Mouse (Mus musculus): ENCODE data around the gene Zfp346. TPM values are rescaled to one million over a fixed set of nuclear protein-coding genes. Genes with fewer than 3 reads are reported as not detected.

Zfp346 gene
- polyA plus RNA-seq, 1 experiment from 2014 or later = 22.8 TPM

GRCm38 (mm10) chr13:55178556-55178955 lies 73.4 kb downstream of the Zfp346 start:
- WGBS = 29% methylated on average over 2 of the region's 2 CpGs
- Histone ChIP-seq H3K4me3 (ENCODE audit: control insufficient read depth in 1 of 2, insufficient read depth in 1 of 2, low read depth in 1 of 2, low read length in 2 of 2) (no peak overlapping the region), H3K27ac (replicated peaks in 1 of 2; ENCODE audit: control insufficient read depth in 1 of 2, insufficient read depth in 1 of 2, low read depth in 2 of 2, low read length in 2 of 2) (no peak overlapping the region)

DNA sequence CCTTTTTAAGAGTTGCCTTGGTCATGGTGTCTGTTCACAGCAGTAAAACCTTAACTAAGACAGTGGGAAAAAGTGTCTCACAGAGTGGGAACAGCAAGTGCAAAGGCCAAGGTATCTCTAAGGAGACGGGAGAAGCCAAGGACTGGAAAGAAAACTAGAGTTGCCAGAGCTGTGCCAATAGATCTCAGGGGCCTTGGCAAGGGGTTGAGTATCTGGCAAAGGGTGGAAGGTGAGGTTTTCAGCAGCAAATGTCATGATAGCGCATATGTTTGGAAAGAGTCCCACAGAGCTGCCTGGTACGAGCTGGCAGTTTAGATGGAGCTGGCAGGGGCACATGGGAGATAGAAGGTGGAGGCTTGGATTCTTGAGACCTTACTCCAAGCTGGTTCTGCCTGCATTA lies 74.5 kb downstream of the Zfp346 start:
- Histone ChIP-seq H3K9me3 (ENCODE audit: control insufficient read depth, low read length) (no peaks in the 10 kb centered on the region), H3K27ac (replicated peaks in 1 of 2; ENCODE audit: control insufficient read depth in 1 of 2, insufficient read depth in 1 of 2, low read depth in 2 of 2, low read length in 2 of 2) (no peak overlapping the region), H3K4me1 (ENCODE audit: control insufficient read depth in 2 of 2, insufficient read depth in 2 of 2, low read length in 2 of 2) (peaks cover 0 to 5% of the 10 kb centered on the region in 2 experiments; a peak in 1 of 4 replicates), H3K4me2 (ENCODE audit: low read length) (no peak overlapping the region), H3K27me3 (ENCODE audit: control insufficient read depth, insufficient read depth, low read length) (no peaks in the 10 kb centered on the region), H3K9ac (ENCODE audit: low read length) (no peak overlapping the region), H3K36me3 (ENCODE audit: control insufficient read depth, insufficient read depth, low read length) (no peaks in the 10 kb centered on the region), H3K4me3 (ENCODE audit: control insufficient read depth in 1 of 2, insufficient read depth in 1 of 2, low read depth in 1 of 2, low read length in 2 of 2) (no peak overlapping the region)
- no peak for ATAC-seq (ENCODE audit: insufficient number of reproducible peaks, insufficient read depth, low FRiP score, low read depth)
- WGBS = 83% methylated on average over 3 of the region's 3 CpGs

More at GRCm38 (mm10) chr13:55178556-55178955, 73.4 kb downstream of the Zfp346 start:
- Histone ChIP-seq H3K9ac (ENCODE audit: low read length) (no peak overlapping the region), H3K4me2 (ENCODE audit: low read length) (no peak overlapping the region), H3K27me3 (ENCODE audit: control insufficient read depth, insufficient read depth, low read length) (no peaks in the 10 kb centered on the region), H3K4me1 (ENCODE audit: control insufficient read depth in 2 of 2, insufficient read depth in 2 of 2, low read length in 2 of 2) (peaks cover 0 to 5% of the 10 kb centered on the region in 2 experiments; a peak in 1 of 4 replicates), H3K9me3 (ENCODE audit: control insufficient read depth, low read length) (no peaks in the 10 kb centered on the region), H3K36me3 (ENCODE audit: control insufficient read depth, insufficient read depth, low read length) (no peaks in the 10 kb centered on the region)
- ATAC-seq (ENCODE audit: insufficient number of reproducible peaks, insufficient read depth, low FRiP score, low read depth) = no peak

DNA sequence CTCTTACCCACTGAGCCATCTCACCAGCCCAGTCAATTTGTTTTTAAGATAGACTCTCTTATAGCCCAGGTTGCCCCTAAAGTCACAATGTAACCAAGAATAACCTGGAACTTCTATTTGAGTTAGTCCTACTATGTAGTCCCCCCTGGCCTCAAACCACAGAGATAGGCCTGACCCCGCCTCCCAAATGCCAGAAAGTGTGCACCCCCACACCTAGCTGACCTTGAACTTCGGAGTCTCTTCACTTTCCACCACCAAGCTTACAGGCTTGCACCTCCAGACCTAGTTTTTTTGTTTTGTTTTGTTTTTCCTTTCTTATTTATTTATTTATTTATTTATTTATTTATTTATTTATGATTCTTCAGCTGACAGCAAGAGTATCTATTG lies 76.7 kb downstream of the Zfp346 start:
- peak overlapping the region; percentile 73; the same call in 1 of the 2 replicates for H3K9ac ChIP-seq (ENCODE audit: low read length)
- H3K4me2 ChIP-seq (ENCODE audit: low read length) = peak overlapping the region; percentile 74
- no peaks in the 10 kb centered on the region for H3K9me3 ChIP-seq (ENCODE audit: control insufficient read depth, low read length)
- ATAC-seq (ENCODE audit: insufficient number of reproducible peaks, insufficient read depth, low FRiP score, low read depth) = no peak
- peak overlapping the region; percentile 79 to 85; a peak in 2 of 4 replicates for H3K27ac ChIP-seq (replicated peaks in 1 of 2; ENCODE audit: control insufficient read depth in 1 of 2, insufficient read depth in 1 of 2, low read depth in 2 of 2, low read length in 2 of 2)
- peak overlapping the region; percentile 40 to 43; a peak in 3 of 4 replicates for H3K4me3 ChIP-seq (ENCODE audit: control insufficient read depth in 1 of 2, insufficient read depth in 1 of 2, low read depth in 1 of 2, low read length in 2 of 2)
- 74% methylated on average over 2 of the region's 2 CpGs for WGBS
- H3K36me3 ChIP-seq (ENCODE audit: control insufficient read depth, insufficient read depth, low read length) = no peaks in the 10 kb centered on the region
- H3K27me3 ChIP-seq (ENCODE audit: control insufficient read depth, insufficient read depth, low read length) = no peaks in the 10 kb centered on the region
- peaks cover 0 to 5% of the 10 kb centered on the region in 2 experiments; a peak in 1 of 4 replicates for H3K4me1 ChIP-seq (ENCODE audit: control insufficient read depth in 2 of 2, insufficient read depth in 2 of 2, low read length in 2 of 2)

DNA sequence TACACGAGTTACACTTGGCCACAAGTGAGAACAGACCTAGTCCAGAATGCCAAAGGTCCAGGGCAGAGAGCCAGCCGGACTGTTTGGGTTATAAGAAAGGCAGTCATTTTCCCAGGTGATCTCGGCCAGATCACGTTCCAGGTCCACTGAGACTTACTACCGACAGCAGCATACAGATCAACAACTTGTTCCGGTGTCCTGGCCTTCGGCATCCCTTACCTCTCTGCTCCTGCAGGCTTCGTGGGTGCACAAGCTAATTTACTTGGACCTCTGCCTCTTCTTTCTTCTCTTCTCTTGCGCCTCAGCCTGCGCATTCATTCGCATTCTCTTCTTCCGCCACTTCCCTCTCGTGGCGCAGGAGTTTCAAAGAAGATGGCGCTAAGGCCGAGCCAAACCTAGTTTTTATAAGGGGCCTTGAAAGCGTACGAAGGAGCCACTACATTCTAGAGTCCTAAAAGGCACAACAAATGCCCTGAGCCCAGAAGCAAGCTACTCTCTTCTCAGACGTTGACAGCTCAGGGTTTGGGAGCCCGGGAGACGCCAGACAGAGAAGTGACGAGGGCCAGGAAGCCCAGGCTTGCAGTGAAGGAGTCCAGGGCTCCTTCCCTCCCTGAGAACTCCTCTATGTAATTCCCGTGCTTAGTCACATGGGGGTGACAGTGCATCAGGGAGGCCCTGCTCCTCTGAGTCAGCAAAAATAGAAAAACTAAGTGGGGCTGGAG lies 77.2 kb downstream of the Zfp346 start:
- H3K27me3 ChIP-seq (ENCODE audit: control insufficient read depth, insufficient read depth, low read length) = no peaks in the 10 kb centered on the region
- peaks cover 0 to 5% of the 10 kb centered on the region in 2 experiments; a peak in 1 of 4 replicates for H3K4me1 ChIP-seq (ENCODE audit: control insufficient read depth in 2 of 2, insufficient read depth in 2 of 2, low read length in 2 of 2)
- 4% methylated on average over 23 of the region's 23 CpGs for WGBS
- H3K36me3 ChIP-seq (ENCODE audit: control insufficient read depth, insufficient read depth, low read length) = no peaks in the 10 kb centered on the region
- peak overlapping the region; percentile 79 to 85 for H3K27ac ChIP-seq (replicated peaks in 1 of 2; ENCODE audit: control insufficient read depth in 1 of 2, insufficient read depth in 1 of 2, low read depth in 2 of 2, low read length in 2 of 2)
- no peaks in the 10 kb centered on the region for H3K9me3 ChIP-seq (ENCODE audit: control insufficient read depth, low read length)
- H3K4me3 ChIP-seq (ENCODE audit: control insufficient read depth in 1 of 2, insufficient read depth in 1 of 2, low read depth in 1 of 2, low read length in 2 of 2) = peak overlapping the region; percentile 40 to 43
- peak overlapping the region; percentile 73 for H3K9ac ChIP-seq (ENCODE audit: low read length)
- ATAC-seq (ENCODE audit: insufficient number of reproducible peaks, insufficient read depth, low FRiP score, low read depth) = peak; percentile 76
- peak overlapping the region; percentile 74 for H3K4me2 ChIP-seq (ENCODE audit: low read length)

GRCm38 (mm10) chr13:55183382-55183781 lies 78.3 kb downstream of the Zfp346 start:
- no peak for ATAC-seq (ENCODE audit: insufficient number of reproducible peaks, insufficient read depth, low FRiP score, low read depth)
- no peak overlapping the region for H3K4me3 ChIP-seq (ENCODE audit: control insufficient read depth in 1 of 2, insufficient read depth in 1 of 2, low read depth in 1 of 2, low read length in 2 of 2)
- H3K9me3 ChIP-seq (ENCODE audit: control insufficient read depth, low read length) = no peaks in the 10 kb centered on the region
- H3K27ac ChIP-seq (replicated peaks in 1 of 2; ENCODE audit: control insufficient read depth in 1 of 2, insufficient read depth in 1 of 2, low read depth in 2 of 2, low read length in 2 of 2) = no peak overlapping the region
- H3K4me2 ChIP-seq (ENCODE audit: low read length) = no peak overlapping the region
- H3K27me3 ChIP-seq (ENCODE audit: control insufficient read depth, insufficient read depth, low read length) = no peaks in the 10 kb centered on the region
- H3K9ac ChIP-seq (ENCODE audit: low read length) = no peak overlapping the region
- H3K36me3 ChIP-seq (ENCODE audit: control insufficient read depth, insufficient read depth, low read length) = no peaks in the 10 kb centered on the region
- peaks cover 0 to 5% of the 10 kb centered on the region in 2 experiments; a peak in 1 of 4 replicates for H3K4me1 ChIP-seq (ENCODE audit: control insufficient read depth in 2 of 2, insufficient read depth in 2 of 2, low read length in 2 of 2)
- WGBS = 77% methylated on average over 6 of the region's 6 CpGs

Other genes with a start within 250 kb of the Zfp346 start
- gene Unc5a, start 155.9 kb upstream of the Zfp346 start, polyA plus RNA-seq (2014; fragmentation: Nextera tagmentation; extraction: Ambion mirVana) = 2.3 and 2.7 TPM in 2 replicates
- 0.72 and 1.0 TPM in 2 replicates for gene Hk3, start 83.9 kb upstream of the Zfp346 start, polyA plus RNA-seq (2014; fragmentation: Nextera tagmentation; extraction: Ambion mirVana)
- 19.1 and 19.3 TPM in 2 replicates for gene Uimc1, start 5.0 kb upstream of the Zfp346 start, polyA plus RNA-seq (2014; fragmentation: Nextera tagmentation; extraction: Ambion mirVana)
- not detected in 2 replicates for gene Gm17617, start 28.2 kb downstream of the Zfp346 start, polyA plus RNA-seq (2014; fragmentation: Nextera tagmentation; extraction: Ambion mirVana)
- gene Fgfr4, start 47.3 kb downstream of the Zfp346 start, polyA plus RNA-seq (2014; fragmentation: Nextera tagmentation; extraction: Ambion mirVana) = 0.39 and 0.40 TPM in 2 replicates
- gene Nsd1, start 104.5 kb downstream of the Zfp346 start, polyA plus RNA-seq (2014; fragmentation: Nextera tagmentation; extraction: Ambion mirVana) = 53.5 and 57.3 TPM in 2 replicates
- 369 and 389 TPM in 2 replicates for gene Prelid1, start 215.2 kb downstream of the Zfp346 start, polyA plus RNA-seq (2014; fragmentation: Nextera tagmentation; extraction: Ambion mirVana)
- 73.1 and 78.7 TPM in 2 replicates for gene Rab24, start 216.6 kb downstream of the Zfp346 start, polyA plus RNA-seq (2014; fragmentation: Nextera tagmentation; extraction: Ambion mirVana)
- 20.4 and 22.3 TPM in 2 replicates for gene Mxd3, start 224.5 kb downstream of the Zfp346 start, polyA plus RNA-seq (2014; fragmentation: Nextera tagmentation; extraction: Ambion mirVana)